Mouse (Mus musculus) heart, postnatal 0 days (tissue): Measurements from ENCODE around the gene Lonp2. TPM values are rescaled to one million over a fixed set of nuclear protein-coding genes. Genes with fewer than 3 reads are reported as not detected.

ENCODE experiments used
- ATAC-seq: fragments of 200-750 bp; cut with Nextera tagmentation; 2 replicates; pipeline ENCODE4 v1.8.0; 2017; ENCODE audit warnings: low read depth, moderate number of reproducible peaks, moderate library complexity; ENCODE audit not compliant: insufficient read depth
- DNase-seq: peaks from one replicate; pipeline ENCODE4 v3.0.0-alpha.2; 2016; ENCODE audit warnings: low spot score
- H3K27ac ChIP-seq: fragments of 300-500 bp; sonication (generic); 2 replicates; pipeline ENCODE4 v1.5.1; 2014; ENCODE audit warnings: low read depth, mild to moderate bottlenecking
- H3K27me3 ChIP-seq: fragments of 300-500 bp; sonication (generic); 2 replicates; pipeline ENCODE4 v1.6.1; 2014; ENCODE audit warnings: low read length, mixed read lengths; ENCODE audit not compliant: control insufficient read depth, insufficient read depth
- H3K36me3 ChIP-seq: fragments of 300-500 bp; sonication (generic); replicated peaks from 2 replicates; pipeline ENCODE4 v1.6.1; 2014; ENCODE audit warnings: low read length, mixed read lengths; ENCODE audit not compliant: control insufficient read depth, insufficient read depth
- H3K4me1 ChIP-seq: fragments of 300-500 bp; sonication (generic); 2 replicates; pipeline ENCODE4 v1.6.1; 2014; ENCODE audit warnings: antibody characterized with exemption; ENCODE audit not compliant: control insufficient read depth, insufficient read depth
- H3K4me2 ChIP-seq: fragments of 300-500 bp; sonication (generic); 2 replicates; pipeline ENCODE4 v1.6.1; 2014; ENCODE audit warnings: low read depth, mild to moderate bottlenecking, low read length, moderate library complexity
- H3K4me3 ChIP-seq: fragments of 300-500 bp; sonication (generic); 2 replicates; pipeline ENCODE4 v1.5.1; 2014; ENCODE audit warnings: low read depth, low read length
- H3K9ac ChIP-seq: fragments of 300-500 bp; sonication (generic); replicated peaks from 2 replicates; pipeline ENCODE4 v1.6.1; 2014; ENCODE audit warnings: low read depth, low read length, mixed read lengths
- H3K9me3 ChIP-seq: fragments of 300-500 bp; sonication (generic); replicated peaks from 2 replicates; pipeline ENCODE4 v1.6.1; 2016; ENCODE audit warnings: low read length; ENCODE audit not compliant: control insufficient read depth
- CTCF ChIP-seq: IDR thresholded peaks from 2 replicates; pipeline ENCODE4 v1.5.1; 2016; ENCODE audit warnings: antibody characterized with exemption, control low read depth, low read depth
- EP300 ChIP-seq: IDR thresholded peaks from 2 replicates; pipeline ENCODE4 v1.6.1; 2016; ENCODE audit warnings: antibody characterized with exemption, low read depth
- WGBS: fragments of 180-500 bp; shearing (Covaris S2); extraction: QIAGEN DNeasy Blood & Tissue Kit; methylation state at CpG from one replicate; pipeline ENCODE4 v1.1.7; 2014; 5-methylcytosine and 5-hydroxymethylcytosine counted together
- polyA plus RNA-seq: library from polyadenylated mRNA; unstranded; fragments of >200 nt; fragmentation: Nextera tagmentation; extraction: Ambion mirVana; gene quantifications from 2 replicates; pipeline ENCODE4 v1.2.1, GENCODE M21; 2015
- total RNA-seq: library from RNA; depleted of rRNA; stranded (reverse); fragments of >200 nt; gene quantifications from 2 replicates; pipeline ENCODE4 v1.2.3, GENCODE M21; 2014; ENCODE audit warnings: low replicate concordance

The Lonp2 gene
- total and polyA plus RNA-seq, 2 experiments from 2014 or later, result 60.1 to 63.0 TPM

DNA sequence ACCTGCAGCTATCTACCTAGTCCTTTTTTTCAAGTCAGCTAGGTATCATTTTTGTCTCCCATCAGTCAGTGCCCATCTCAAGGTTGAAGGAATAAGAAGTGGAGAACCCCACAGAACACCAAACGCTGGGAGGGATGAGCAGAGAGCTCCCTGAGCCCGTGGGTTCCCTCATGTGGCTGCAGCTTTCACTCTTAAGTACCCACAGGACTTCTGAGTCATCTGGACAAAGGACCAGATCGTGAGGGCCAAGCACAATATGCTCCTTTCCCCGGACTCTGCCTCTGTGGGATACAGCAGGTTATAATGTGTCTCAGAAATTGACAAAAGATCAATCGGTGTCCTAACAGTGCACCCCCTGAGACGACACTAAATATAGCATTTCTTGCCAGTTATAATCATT lies 103.1 kb downstream of the Lonp2 start:
- no peak overlapping the region for H3K4me2 ChIP-seq
- no peaks in the 10 kb centered on the region for H3K27me3 ChIP-seq
- H3K9ac ChIP-seq, result no peak overlapping the region
- H3K36me3 ChIP-seq, result peaks cover 14% of the 10 kb centered on the region; the same call in 1 of the 2 replicates
- DNase-seq (no peak), ATAC-seq (no peak)
- WGBS, result 65% methylated on average over 6 of the region's 6 CpGs
- TF ChIP-seq CTCF (no peak), EP300 (no peak)
- H3K27ac ChIP-seq, result no peak overlapping the region
- no peak overlapping the region for H3K4me3 ChIP-seq
- H3K4me1 ChIP-seq, result peaks cover 34% of the 10 kb centered on the region
- no peaks in the 10 kb centered on the region for H3K9me3 ChIP-seq

GRCm38 (mm10) chr8:86728224-86728950 lies 104.5 kb downstream of the Lonp2 start:
- H3K27me3 ChIP-seq, result no peaks in the 10 kb centered on the region
- H3K36me3 ChIP-seq, result 0 out of 2 replicates have a peak, but pooled peaks cover 2% of the 10 kb centered on the region
- TF ChIP-seq CTCF (no peak), EP300 (no peak)
- WGBS, result 48% methylated on average over 19 of the region's 19 CpGs
- no peaks in the 10 kb centered on the region for H3K9me3 ChIP-seq
- no peak overlapping the region for H3K4me3 ChIP-seq
- no peak for DNase-seq
- H3K9ac ChIP-seq, result no peak overlapping the region
- peak overlapping the region; percentile 25; the same call in 1 of the 2 replicates for H3K27ac ChIP-seq
- ATAC-seq, result no peak
- no peak overlapping the region; the same call in 1 of the 2 replicates for H3K4me2 ChIP-seq
- peaks cover 34% of the 10 kb centered on the region for H3K4me1 ChIP-seq

DNA sequence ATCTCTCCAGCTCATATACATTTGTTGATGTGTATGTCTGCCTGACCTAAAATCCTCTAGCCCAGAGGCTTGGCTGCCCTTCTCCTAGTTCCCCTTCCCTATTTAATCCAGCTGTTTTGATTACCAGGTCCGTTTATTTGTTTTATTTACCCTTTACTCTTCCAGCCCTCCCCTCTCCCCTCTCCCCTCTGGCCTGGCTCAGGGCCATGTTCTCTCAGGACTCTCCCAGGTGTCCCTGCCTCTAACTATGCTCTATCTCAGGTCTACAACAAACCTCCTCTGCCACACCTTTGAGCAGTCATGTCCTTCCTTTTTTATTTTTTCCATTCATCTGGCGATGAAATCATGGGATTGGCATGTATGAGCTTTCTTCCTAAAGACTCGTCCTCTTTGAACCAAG lies 106.5 kb downstream of the Lonp2 start:
- TF ChIP-seq CTCF (no peak), EP300 (no peak)
- Histone ChIP-seq H3K27ac (no peak overlapping the region), H3K9me3 (no peaks in the 10 kb centered on the region), H3K36me3 (no peaks in the 10 kb centered on the region), H3K9ac (peak overlapping the region; percentile 10; the same call in 1 of the 2 replicates), H3K4me3 (no peak overlapping the region), H3K27me3 (no peaks in the 10 kb centered on the region), H3K4me2 (no peak overlapping the region), H3K4me1 (peaks cover 46% of the 10 kb centered on the region)
- WGBS, result 31% methylated on average over 3 of the region's 3 CpGs
- no peak for DNase-seq
- no peak for ATAC-seq

GRCm38 (mm10) chr8:86730860-86731259 lies 107.0 kb downstream of the Lonp2 start:
- H3K9ac ChIP-seq, result no peak overlapping the region
- H3K27me3 ChIP-seq, result no peaks in the 10 kb centered on the region
- ATAC-seq, result no peak
- no peak for DNase-seq
- no peak overlapping the region for H3K4me3 ChIP-seq
- H3K9me3 ChIP-seq, result no peaks in the 10 kb centered on the region
- H3K36me3 ChIP-seq, result no peaks in the 10 kb centered on the region
- H3K4me1 ChIP-seq, result peaks cover 52% of the 10 kb centered on the region
- WGBS, result 79% methylated on average over 1 of the region's 1 CpGs
- no peak for TF ChIP-seq EP300
- no peak for TF ChIP-seq CTCF
- no peak overlapping the region for H3K4me2 ChIP-seq
- H3K27ac ChIP-seq, result no peak overlapping the region

- Histone ChIP-seq H3K9me3 (no peaks in the 10 kb centered on the region), H3K36me3 (no peaks in the 10 kb centered on the region), H3K4me3 (no peak overlapping the region), H3K4me2 (no peak overlapping the region), H3K9ac (no peak overlapping the region), H3K4me1 (peaks cover 43% of the 10 kb centered on the region), H3K27me3 (no peaks in the 10 kb centered on the region), H3K27ac (no peak overlapping the region)
- WGBS, result 17% methylated on average over 4 of the region's 4 CpGs
- ATAC-seq (no peak), DNase-seq (no peak)
- TF ChIP-seq EP300 (no peak), CTCF (no peak)
These were observed 110.3 kb downstream of the Lonp2 start for GRCm38 (mm10) chr8:86734171-86734570.

GRCm38 (mm10) chr8:86734954-86735353 lies 111.1 kb downstream of the Lonp2 start:
- H3K36me3 ChIP-seq, result no peaks in the 10 kb centered on the region
- H3K27me3 ChIP-seq, result no peaks in the 10 kb centered on the region
- ATAC-seq (no peak), DNase-seq (no peak)
- H3K9me3 ChIP-seq, result no peaks in the 10 kb centered on the region
- TF ChIP-seq CTCF (no peak), EP300 (no peak)
- H3K9ac ChIP-seq, result no peak overlapping the region
- peaks cover 43% of the 10 kb centered on the region for H3K4me1 ChIP-seq
- H3K4me3 ChIP-seq, result no peak overlapping the region
- no peak overlapping the region for H3K27ac ChIP-seq
- WGBS, result 73% methylated on average over 1 of the region's 1 CpGs
- no peak overlapping the region for H3K4me2 ChIP-seq
